Mouse (Mus musculus): ENCODE results near the gene Copz2. TPM values are rescaled to one million over a fixed set of nuclear protein-coding genes. Genes with fewer than 3 reads are reported as not detected.

Gene Copz2
- total RNA-seq, 2 experiments from 2014 or later = 2.7 to 3.2 TPM

GRCm38 (mm10) chr11:96891784-96892527 lies 42.3 kb downstream of the Copz2 start:
- intact Hi-C loops (cut with DNase I) = no loop called here
- DNase-seq (ENCODE audit: low spot score in 2 of 2) = no peak

DNA sequence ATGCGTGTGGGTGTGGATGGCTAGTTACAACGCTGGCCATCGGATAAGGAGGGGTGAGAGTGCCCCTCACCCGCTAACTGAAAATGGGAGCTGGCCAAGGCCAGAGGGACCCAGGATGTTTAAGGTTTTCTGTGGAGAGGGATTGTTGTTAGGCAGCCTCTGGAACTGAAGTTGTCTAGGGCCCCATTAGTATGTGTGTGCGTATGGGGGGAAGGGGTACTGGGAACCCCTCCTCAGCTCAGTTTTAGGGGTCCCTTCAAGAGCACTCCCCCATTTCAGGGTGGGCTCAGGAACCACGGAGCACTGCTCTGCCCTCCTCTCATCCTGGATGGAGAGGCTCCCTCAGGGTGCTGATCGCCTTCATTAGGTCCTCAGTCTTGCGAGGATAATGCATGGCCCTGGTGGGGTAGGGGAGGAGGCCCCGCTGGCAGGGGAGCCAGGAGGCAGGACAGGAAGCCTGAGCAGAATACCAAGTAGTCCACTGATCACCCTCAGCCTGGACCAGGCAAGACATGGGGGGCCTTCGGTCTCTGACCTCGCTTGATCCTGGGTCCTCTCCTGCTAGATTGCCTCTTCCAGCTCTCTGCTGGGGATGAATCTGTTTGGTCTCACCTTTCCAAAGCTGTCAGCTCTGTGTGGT lies 43.7 kb downstream of the Copz2 start:
- no peak for DNase-seq (ENCODE audit: low spot score in 2 of 2)
- intact Hi-C loops (cut with DNase I) = no loop called here

- intact Hi-C loops (cut with DNase I) = no loop called here
- no peak for DNase-seq (ENCODE audit: low spot score in 2 of 2)
Measured at GRCm38 (mm10) chr11:96895886-96896285, 46.2 kb downstream of the Copz2 start.

- intact Hi-C loops (cut with DNase I) = no loop called here
- no peak for DNase-seq (ENCODE audit: low spot score in 2 of 2)
Measured at GRCm38 (mm10) chr11:96899449-96900306, 50.0 kb downstream of the Copz2 start.

- no peak for DNase-seq (ENCODE audit: low spot score in 2 of 2)
- intact Hi-C loops (cut with DNase I) = no loop called here
Measured at GRCm38 (mm10) chr11:96901332-96901731, 51.7 kb downstream of the Copz2 start.

DNA sequence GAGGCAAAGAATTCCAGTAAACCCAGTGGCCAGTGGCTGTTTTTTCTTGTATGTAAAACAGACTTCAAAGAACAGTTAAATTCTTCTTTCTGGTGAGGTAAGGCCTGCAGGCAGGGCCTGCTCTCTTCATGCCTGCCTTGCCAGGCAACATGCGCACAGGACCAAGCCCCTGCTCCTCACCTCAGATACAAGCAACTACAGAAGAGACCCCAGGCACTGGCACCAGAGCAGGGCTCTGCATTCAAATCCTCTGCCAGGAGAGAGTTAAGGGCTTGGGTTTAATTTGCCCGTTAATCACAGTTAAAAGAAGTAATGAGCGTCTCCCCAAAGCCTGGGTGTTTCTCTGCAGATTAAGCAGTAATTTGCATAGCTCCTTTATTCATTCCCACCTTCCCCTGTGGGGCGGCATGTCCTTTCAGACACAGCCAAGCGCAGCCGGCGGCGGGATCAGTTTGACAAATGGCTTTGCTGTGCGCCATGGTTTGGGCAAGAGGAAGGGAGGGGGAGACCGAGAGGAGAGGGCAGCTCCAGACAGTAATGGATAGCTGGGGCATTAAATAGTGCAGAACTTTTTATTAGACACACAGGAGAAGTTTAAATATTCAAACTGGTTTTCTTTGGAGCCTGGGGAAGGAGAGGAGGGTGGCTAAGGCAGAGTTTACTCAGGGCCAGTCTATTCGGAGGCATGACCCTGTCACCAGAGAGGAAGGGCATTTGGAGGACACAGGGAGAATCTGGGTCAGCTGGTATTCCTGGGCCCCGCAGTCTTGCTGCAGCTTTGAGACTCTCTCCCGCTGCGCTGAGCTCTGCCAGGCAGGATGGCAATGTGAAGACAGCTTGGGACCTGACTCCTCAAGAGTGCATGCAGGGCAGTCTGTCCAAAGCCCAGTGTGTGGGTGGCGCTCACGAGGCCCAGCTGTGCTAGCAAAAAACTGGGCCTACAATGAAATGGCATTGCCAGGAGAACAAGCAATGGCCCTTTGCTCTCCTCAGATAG lies 53.3 kb downstream of the Copz2 start:
- intact Hi-C loops (cut with DNase I) = no loop called here
- DNase-seq (ENCODE audit: low spot score in 2 of 2) = peak in 1 of 2 experiments; percentile 24

GRCm38 (mm10) chr11:96906431-96907161 lies 56.9 kb downstream of the Copz2 start:
- DNase-seq (ENCODE audit: low spot score in 2 of 2) = peak; percentile 27
- intact Hi-C loops (cut with DNase I) = no loop called here

- intact Hi-C loops (cut with DNase I) = no loop called here
- DNase-seq (ENCODE audit: low spot score in 2 of 2) = no peak
Measured at GRCm38 (mm10) chr11:96908594-96908993, 58.9 kb downstream of the Copz2 start.

GRCm38 (mm10) chr11:96910003-96910402 lies 60.3 kb downstream of the Copz2 start:
- intact Hi-C loops (cut with DNase I) = loop anchor here (1.0 kb wide), 1 partner anchor 43 kb away; no protein-coding TSS in a partner anchor
- DNase-seq (ENCODE audit: low spot score in 2 of 2) = peak; percentile 89 to 92

Small RNAs within 50 kb of the gene (microRNA-seq; reads per million reads assigned to microRNA genes)
- gene Mir152 = 24.8 to 43.8 reads per million in 2 experiments

Other genes with a start within 250 kb of the Copz2 start
- gene Snx11, start 72.3 kb upstream of the Copz2 start, total RNA-seq (2021) = 10 to 100 TPM; 39.0 to 44.2 TPM
- 10 to 100 TPM; 47.0 to 50.1 TPM for gene Cbx1, start 60.7 kb upstream of the Copz2 start, total RNA-seq (2021)
- 100 to 1,000 TPM; 205 to 209 TPM for gene Nfe2l1, start 19.9 kb upstream of the Copz2 start, total RNA-seq (2021)
- 10 to 100 TPM; 38.9 to 39.9 TPM for gene Cdk5rap3, start 66.6 kb downstream of the Copz2 start, total RNA-seq (2021)
- not detected for gene Prr15l, start 78.2 kb downstream of the Copz2 start, total RNA-seq (2021)
- gene Pnpo, start 94.1 kb downstream of the Copz2 start, total RNA-seq (2021) = 10 to 100 TPM; 38.0 to 40.3 TPM
- 10 to 100 TPM; 10.1 to 11.8 TPM for gene Sp2, start 133.1 kb downstream of the Copz2 start, total RNA-seq (2021)
- gene Sp6, start 163.5 kb downstream of the Copz2 start, total RNA-seq (2021) = 1 to 10 TPM; 2.6 to 2.7 TPM
- gene Scrn2, start 180.1 kb downstream of the Copz2 start, total RNA-seq (2021) = 1 to 10 TPM; 2.7 to 3.0 TPM
- gene Lrrc46, start 191.5 kb downstream of the Copz2 start, total RNA-seq (2021) = under 1 TPM; 0.26 to 0.74 TPM
- 10 to 100 TPM; 69.0 to 69.8 TPM for gene Mrpl10, start 191.7 kb downstream of the Copz2 start, total RNA-seq (2021)
- 10 to 100 TPM; 10.5 to 12.3 TPM for gene Osbpl7, start 200.8 kb downstream of the Copz2 start, total RNA-seq (2021)